Mouse (Mus musculus): Measurements from ENCODE around the gene 1810049J17Rik. TPM values are rescaled to one million over a fixed set of nuclear protein-coding genes. Genes with fewer than 3 reads are reported as not detected.
A peak's percentile ranks its signal among the peaks of the same experiment; 100 is the strongest.

The 1810049J17Rik gene
- polyA plus RNA-seq, 1 experiment from 2014 or later, result 1.1 TPM

DNA sequence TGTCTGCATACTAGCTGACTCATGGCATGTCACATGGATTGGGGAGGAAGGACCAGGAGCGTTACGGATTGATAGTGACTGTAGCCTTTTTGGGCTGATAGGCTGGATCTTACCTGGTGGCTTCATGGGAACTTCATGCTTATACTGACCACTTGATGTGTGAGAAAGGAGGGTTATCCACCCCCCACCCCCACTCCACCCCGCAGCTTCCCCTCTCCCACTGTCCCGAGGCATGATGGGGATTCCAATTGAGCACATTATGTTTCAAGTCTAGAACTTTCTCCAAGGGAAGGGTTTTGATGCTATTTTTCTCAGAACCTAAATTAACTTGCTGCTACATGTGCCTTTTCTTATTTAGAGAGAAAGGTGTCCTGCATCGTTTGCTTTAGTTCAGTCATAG lies 36.7 kb upstream of the 1810049J17Rik start:
- no peak overlapping the region for H3K9ac ChIP-seq (replicated peaks)
- no peak for TF ChIP-seq EP300 (IDR thresholded peaks at IDR 0.05; ENCODE audit: low read depth)
- H3K4me2 ChIP-seq (ENCODE audit: low read depth, low read length), result no peak overlapping the region
- no peak overlapping the region for H3K27ac ChIP-seq (ENCODE audit: low read depth)
- H3K36me3 ChIP-seq (replicated peaks; ENCODE audit: insufficient read depth, low read length), result peaks cover 14% of the 10 kb centered on the region
- no peak overlapping the region for H3K4me3 ChIP-seq (ENCODE audit: low read depth, low read length)
- H3K27me3 ChIP-seq (ENCODE audit: insufficient read depth, low read length), result no peaks in the 10 kb centered on the region
- ATAC-seq (no peak), DNase-seq (no peak)
- WGBS (ENCODE audit: insufficient replicate concordance), result 88% methylated on average over 5 of the region's 5 CpGs
- no peaks in the 10 kb centered on the region for H3K4me1 ChIP-seq (ENCODE audit: insufficient read depth)
- no peaks in the 10 kb centered on the region for H3K9me3 ChIP-seq (ENCODE audit: low read length)

DNA sequence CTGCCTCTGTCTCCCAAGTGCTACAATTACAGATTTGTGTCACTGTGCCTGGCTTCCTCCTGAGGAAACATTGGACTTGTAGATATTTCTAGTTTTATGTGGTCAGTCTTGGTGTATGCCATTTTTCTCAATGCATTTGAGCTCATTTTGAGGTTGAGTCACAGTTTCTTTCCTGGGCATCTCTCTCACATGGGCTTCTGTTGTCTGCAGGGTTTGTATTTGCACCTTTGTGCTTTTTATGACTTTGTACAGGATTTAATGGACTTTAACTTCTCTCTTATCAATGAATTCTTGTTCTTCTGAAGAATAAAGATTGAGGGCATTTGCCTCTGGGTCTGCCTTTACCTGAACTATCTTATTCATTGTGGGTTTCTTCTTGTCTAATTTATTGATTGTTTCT lies 35.8 kb upstream of the 1810049J17Rik start:
- Histone ChIP-seq H3K4me2 (ENCODE audit: low read depth, low read length) (no peak overlapping the region), H3K27ac (ENCODE audit: low read depth) (no peak overlapping the region), H3K9me3 (ENCODE audit: low read length) (no peaks in the 10 kb centered on the region), H3K9ac (replicated peaks) (no peak overlapping the region), H3K27me3 (ENCODE audit: insufficient read depth, low read length) (no peaks in the 10 kb centered on the region), H3K36me3 (replicated peaks; ENCODE audit: insufficient read depth, low read length) (peaks cover 17% of the 10 kb centered on the region), H3K4me3 (ENCODE audit: low read depth, low read length) (no peak overlapping the region), H3K4me1 (ENCODE audit: insufficient read depth) (no peaks in the 10 kb centered on the region)
- no peak for DNase-seq
- no peak for ATAC-seq
- no peak for TF ChIP-seq CTCF (IDR thresholded peaks at IDR 0.05; ENCODE audit: low read depth)
- TF ChIP-seq EP300 (IDR thresholded peaks at IDR 0.05; ENCODE audit: low read depth), result no peak

DNA sequence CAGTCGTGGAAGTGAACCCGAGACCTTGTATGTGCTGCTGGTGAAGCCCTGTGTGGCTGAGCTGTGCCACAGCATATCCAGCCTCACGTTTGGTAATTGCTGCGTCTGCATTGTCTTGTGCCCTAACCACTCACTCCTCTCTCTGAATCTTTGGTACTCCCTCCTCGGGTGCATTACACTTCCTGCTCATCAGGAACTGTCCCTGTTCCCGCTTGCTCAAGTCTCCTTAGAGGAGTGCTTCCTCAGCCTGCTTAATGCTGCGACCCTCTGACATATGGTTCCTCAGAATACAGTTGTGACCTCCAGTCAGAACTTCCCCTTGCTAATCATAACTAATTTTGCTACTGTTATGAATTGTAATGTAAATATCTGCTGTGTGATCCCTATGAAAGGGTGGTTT lies 34.2 kb upstream of the 1810049J17Rik start:
- no peak for TF ChIP-seq CTCF (IDR thresholded peaks at IDR 0.05; ENCODE audit: low read depth)
- no peak for TF ChIP-seq EP300 (IDR thresholded peaks at IDR 0.05; ENCODE audit: low read depth)
- Histone ChIP-seq H3K4me1 (ENCODE audit: insufficient read depth) (no peaks in the 10 kb centered on the region), H3K27me3 (ENCODE audit: insufficient read depth, low read length) (no peaks in the 10 kb centered on the region), H3K27ac (ENCODE audit: low read depth) (no peak overlapping the region), H3K9me3 (ENCODE audit: low read length) (no peaks in the 10 kb centered on the region), H3K9ac (replicated peaks) (no peak overlapping the region), H3K36me3 (replicated peaks; ENCODE audit: insufficient read depth, low read length) (peaks cover 23% of the 10 kb centered on the region), H3K4me2 (ENCODE audit: low read depth, low read length) (no peak overlapping the region), H3K4me3 (ENCODE audit: low read depth, low read length) (no peak overlapping the region)
- 64% methylated on average over 7 of the region's 7 CpGs for WGBS (ENCODE audit: insufficient replicate concordance)
- ATAC-seq (no peak), DNase-seq (no peak)

DNA sequence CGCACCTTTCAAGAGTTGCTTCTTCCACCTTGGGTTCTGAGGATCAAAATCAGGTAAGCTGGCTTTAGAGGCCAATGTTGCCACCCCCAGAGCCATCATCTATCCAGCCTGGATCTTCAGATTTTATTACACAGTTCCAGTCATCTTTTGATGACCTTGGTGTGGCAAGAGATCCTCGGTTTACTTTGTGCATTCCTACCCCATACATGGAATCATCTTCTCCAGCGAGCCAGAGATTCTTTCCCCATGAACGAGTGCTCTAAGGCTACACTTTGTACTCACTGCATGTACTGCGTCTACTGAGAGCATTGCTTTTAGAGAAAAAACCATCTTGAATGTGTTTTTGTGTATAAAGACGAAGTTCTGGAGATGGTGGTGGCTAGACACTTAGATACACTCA lies 33.6 kb upstream of the 1810049J17Rik start:
- no peak for TF ChIP-seq CTCF (IDR thresholded peaks at IDR 0.05; ENCODE audit: low read depth)
- no peak overlapping the region for H3K4me2 ChIP-seq (ENCODE audit: low read depth, low read length)
- H3K27ac ChIP-seq (ENCODE audit: low read depth), result no peak overlapping the region
- H3K36me3 ChIP-seq (replicated peaks; ENCODE audit: insufficient read depth, low read length), result peaks cover 26% of the 10 kb centered on the region
- H3K9me3 ChIP-seq (ENCODE audit: low read length), result no peaks in the 10 kb centered on the region
- H3K9ac ChIP-seq (replicated peaks), result no peak overlapping the region
- no peak for ATAC-seq
- no peaks in the 10 kb centered on the region for H3K4me1 ChIP-seq (ENCODE audit: insufficient read depth)
- no peak for DNase-seq
- H3K27me3 ChIP-seq (ENCODE audit: insufficient read depth, low read length), result no peaks in the 10 kb centered on the region
- no peak overlapping the region for H3K4me3 ChIP-seq (ENCODE audit: low read depth, low read length)
- WGBS (ENCODE audit: insufficient replicate concordance), result 88% methylated on average over 6 of the region's 6 CpGs

DNA sequence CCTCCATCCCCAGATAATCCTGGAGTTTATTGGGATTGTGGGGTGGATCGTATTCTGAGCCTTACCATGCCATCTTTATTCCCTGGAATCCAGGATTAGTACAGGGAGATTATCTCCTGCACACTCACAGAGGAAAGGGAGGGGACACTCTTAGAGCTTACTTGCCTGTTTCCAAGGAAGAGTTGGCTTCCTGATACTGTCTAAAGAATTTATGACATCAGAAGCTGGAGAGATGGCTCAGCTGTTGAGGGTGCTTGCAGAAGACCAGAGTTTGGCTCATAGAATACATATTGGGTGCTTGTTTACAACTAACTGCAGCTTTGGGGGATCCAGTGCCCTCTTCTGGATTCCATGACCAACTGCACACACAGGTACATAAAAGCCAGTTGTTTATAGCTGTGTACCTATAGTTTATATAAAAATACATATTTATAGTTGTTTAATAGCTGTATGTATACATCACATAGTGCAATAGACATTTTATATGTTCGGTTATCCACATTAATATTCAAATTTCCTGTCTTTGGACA lies 32.6 kb upstream of the 1810049J17Rik start:
- TF ChIP-seq EP300 (IDR thresholded peaks at IDR 0.05; ENCODE audit: low read depth), result no peak
- TF ChIP-seq CTCF (IDR thresholded peaks at IDR 0.05; ENCODE audit: low read depth), result peak; percentile 29; the same call in 1 of the 2 replicates
- no peaks in the 10 kb centered on the region for H3K4me1 ChIP-seq (ENCODE audit: insufficient read depth)
- H3K4me3 ChIP-seq (ENCODE audit: low read depth, low read length), result no peak overlapping the region
- no peak overlapping the region for H3K27ac ChIP-seq (ENCODE audit: low read depth)
- H3K36me3 ChIP-seq (replicated peaks; ENCODE audit: insufficient read depth, low read length), result peaks cover 35% of the 10 kb centered on the region
- ATAC-seq (no peak), DNase-seq (no peak)
- 92% methylated on average over 2 of the region's 2 CpGs for WGBS (ENCODE audit: insufficient replicate concordance)
- no peak overlapping the region for H3K4me2 ChIP-seq (ENCODE audit: low read depth, low read length)
- no peak overlapping the region for H3K9ac ChIP-seq (replicated peaks)
- no peaks in the 10 kb centered on the region for H3K9me3 ChIP-seq (ENCODE audit: low read length)
- H3K27me3 ChIP-seq (ENCODE audit: insufficient read depth, low read length), result no peaks in the 10 kb centered on the region

DNA sequence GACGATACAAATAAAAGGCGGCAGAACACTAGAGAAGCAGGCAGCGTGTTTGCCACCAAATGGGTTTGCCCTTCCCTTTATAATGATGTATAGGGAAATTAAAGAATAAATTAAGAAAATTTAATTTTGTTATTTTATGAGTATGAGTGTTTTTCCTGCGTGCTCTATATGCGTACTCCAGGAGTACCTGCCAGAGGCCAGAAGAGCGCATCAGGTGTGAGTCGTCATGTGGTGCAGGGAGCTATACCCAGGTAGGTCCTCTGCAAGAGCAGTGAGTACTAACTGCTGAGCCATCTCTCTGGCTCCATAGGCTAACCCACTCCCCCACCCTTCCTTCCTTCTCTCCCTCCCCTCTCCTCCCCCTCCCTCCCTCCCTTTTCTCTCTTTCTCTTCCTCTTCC lies 29.8 kb upstream of the 1810049J17Rik start:
- no peaks in the 10 kb centered on the region for H3K27me3 ChIP-seq (ENCODE audit: insufficient read depth, low read length)
- ATAC-seq (no peak), DNase-seq (no peak)
- H3K9me3 ChIP-seq (ENCODE audit: low read length), result no peaks in the 10 kb centered on the region
- H3K36me3 ChIP-seq (replicated peaks; ENCODE audit: insufficient read depth, low read length), result peaks cover 40% of the 10 kb centered on the region
- H3K4me3 ChIP-seq (ENCODE audit: low read depth, low read length), result no peak overlapping the region
- H3K9ac ChIP-seq (replicated peaks), result no peak overlapping the region
- TF ChIP-seq EP300 (IDR thresholded peaks at IDR 0.05; ENCODE audit: low read depth), result no peak
- TF ChIP-seq CTCF (IDR thresholded peaks at IDR 0.05; ENCODE audit: low read depth), result no peak
- 96% methylated on average over 7 of the region's 7 CpGs for WGBS (ENCODE audit: insufficient replicate concordance)
- no peak overlapping the region for H3K27ac ChIP-seq (ENCODE audit: low read depth)
- H3K4me2 ChIP-seq (ENCODE audit: low read depth, low read length), result no peak overlapping the region
- no peaks in the 10 kb centered on the region for H3K4me1 ChIP-seq (ENCODE audit: insufficient read depth)

DNA sequence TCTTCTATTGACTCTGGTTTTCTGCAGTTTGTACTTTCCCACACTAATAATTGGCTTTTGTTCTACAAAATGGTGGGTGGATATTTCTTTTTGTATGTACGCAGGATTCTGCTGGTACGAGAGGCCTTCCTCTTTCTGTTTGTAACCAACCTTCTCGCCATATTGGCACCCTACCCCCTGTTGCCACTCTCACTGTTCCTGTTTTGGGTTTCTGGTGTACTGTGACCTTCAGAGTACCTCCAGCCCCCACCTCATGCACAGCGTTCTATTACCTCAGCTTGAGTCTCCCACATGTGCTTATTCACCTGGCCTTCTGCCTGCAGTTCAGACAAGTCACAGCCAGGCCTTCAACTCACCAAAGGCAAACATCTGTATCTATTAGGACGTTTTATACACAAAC lies 28.1 kb upstream of the 1810049J17Rik start:
- DNase-seq, result no peak
- Histone ChIP-seq H3K36me3 (replicated peaks; ENCODE audit: insufficient read depth, low read length) (peaks cover 45% of the 10 kb centered on the region), H3K4me3 (ENCODE audit: low read depth, low read length) (no peak overlapping the region), H3K4me1 (ENCODE audit: insufficient read depth) (no peaks in the 10 kb centered on the region), H3K9ac (replicated peaks) (no peak overlapping the region), H3K4me2 (ENCODE audit: low read depth, low read length) (no peak overlapping the region), H3K27ac (ENCODE audit: low read depth) (no peak overlapping the region), H3K9me3 (ENCODE audit: low read length) (no peaks in the 10 kb centered on the region), H3K27me3 (ENCODE audit: insufficient read depth, low read length) (no peaks in the 10 kb centered on the region)
- TF ChIP-seq EP300 (IDR thresholded peaks at IDR 0.05; ENCODE audit: low read depth), result no peak
- TF ChIP-seq CTCF (IDR thresholded peaks at IDR 0.05; ENCODE audit: low read depth), result no peak
- ATAC-seq, result no peak
- WGBS (ENCODE audit: insufficient replicate concordance), result 76% methylated on average over 5 of the region's 5 CpGs

Data from liver, postnatal 0 days (tissue).